Mouse (Mus musculus) cerebellum, adult 18-20 months (tissue): ENCODE results near the gene Wasf2.

ENCODE experiments used
- DNase-seq, 2 experiments: peaks; one replicate each; pipeline ENCODE4 v3.0.0; 2021

The Wasf2 gene

GRCm38 (mm10) chr4:133176761-133177403 is 46.6 kb downstream of the Wasf2 start:
- DNase-seq: no peak

- DNase-seq: no peak
Measured at GRCm38 (mm10) chr4:133178305-133178704, 48.0 kb downstream of the Wasf2 start.

- DNase-seq: no peak
Measured at GRCm38 (mm10) chr4:133179258-133179657, 49.0 kb downstream of the Wasf2 start.

DNA sequence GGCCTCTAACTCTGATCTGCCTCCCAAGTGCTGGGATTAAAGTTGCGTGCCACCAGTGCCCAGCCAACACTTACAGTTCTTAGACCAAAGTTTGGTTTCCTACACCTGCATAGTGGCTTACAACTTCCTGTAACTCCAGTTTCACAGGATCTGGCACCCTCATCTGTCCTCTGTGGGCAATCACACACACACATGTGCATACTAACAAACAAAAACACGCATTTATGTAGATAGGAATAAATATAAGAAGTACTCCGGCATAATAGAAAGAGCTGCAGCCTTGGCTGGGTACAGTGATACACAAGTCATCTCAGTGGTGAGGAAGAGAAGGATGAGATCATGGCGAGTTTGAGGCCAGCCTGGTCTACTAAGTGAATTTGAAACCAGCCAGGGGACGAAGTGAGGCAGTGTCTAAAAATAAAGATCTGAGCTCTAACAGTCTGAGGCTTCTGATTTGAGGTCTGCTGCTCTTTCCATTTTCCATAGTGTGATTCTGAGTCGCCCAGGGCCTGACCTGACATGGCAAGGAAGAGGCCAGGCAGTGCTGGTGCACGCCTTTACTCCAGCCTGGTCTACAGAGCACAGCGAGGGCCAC is 52.2 kb downstream of the Wasf2 start:
- no peak for DNase-seq

DNA sequence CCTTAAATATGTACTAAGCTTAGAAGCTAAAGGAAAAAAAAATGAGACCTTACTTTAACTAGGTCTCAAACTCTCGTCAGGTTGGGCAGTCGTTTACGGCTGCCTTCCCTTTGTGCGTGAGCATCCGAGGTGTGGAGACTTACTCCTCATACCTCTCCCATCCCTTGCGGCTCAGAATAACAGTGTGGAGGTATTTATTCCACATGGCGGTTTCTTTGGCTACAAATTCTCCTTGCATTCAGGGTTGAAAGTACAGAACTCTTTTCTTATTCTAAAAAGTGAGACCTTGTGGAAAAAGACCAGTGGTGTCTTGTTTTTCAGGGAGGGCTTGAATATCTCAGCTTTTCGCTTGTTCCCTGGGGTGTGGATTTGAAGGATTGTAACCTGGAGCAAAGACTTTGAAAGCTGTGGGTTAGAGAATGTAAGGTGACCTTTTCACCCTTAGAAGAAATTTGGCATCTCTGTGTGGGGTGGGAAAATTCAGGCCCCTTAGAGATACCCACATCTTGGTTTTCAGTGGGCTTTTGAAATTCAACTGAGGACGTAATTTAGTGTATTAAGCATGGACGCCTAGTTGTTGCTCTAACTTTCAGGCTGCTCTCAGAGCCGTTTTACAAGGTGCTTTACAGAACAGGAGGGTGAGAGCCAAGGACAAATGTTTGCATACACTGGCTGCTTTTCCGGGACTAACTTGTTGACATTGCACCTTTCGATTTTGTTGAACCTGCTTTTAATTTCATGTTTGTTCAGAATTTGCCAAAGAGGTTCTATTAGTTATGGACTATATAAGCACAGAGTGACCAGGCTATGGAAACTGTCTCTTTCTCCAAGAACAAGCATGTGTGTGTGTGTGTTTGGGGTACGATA is 54.0 kb downstream of the Wasf2 start:
- no peak for DNase-seq

GRCm38 (mm10) chr4:133184898-133185665 is 54.8 kb downstream of the Wasf2 start:
- no peak for DNase-seq

DNA sequence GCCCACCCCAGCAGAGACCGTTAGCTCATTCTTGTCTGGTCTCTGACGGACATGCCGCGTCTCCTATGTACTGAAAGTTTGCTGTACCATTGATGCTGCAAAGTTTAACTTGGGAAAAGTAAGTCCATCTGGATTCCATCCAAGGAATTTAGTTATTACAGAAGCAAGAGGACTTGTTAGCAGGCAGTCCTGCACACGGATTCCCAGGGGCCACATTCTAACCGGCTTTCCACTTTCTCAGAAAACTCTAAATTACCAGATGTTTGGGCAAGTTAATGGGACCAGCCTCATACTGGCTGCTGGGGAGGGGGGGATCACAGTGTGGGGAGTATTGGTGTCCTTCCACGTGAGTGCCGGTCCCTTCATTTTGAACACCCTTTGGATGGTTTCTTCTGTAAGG is 55.6 kb downstream of the Wasf2 start:
- no peak for DNase-seq

GRCm38 (mm10) chr4:133186856-133187255 is 56.6 kb downstream of the Wasf2 start:
- DNase-seq: no peak

DNA sequence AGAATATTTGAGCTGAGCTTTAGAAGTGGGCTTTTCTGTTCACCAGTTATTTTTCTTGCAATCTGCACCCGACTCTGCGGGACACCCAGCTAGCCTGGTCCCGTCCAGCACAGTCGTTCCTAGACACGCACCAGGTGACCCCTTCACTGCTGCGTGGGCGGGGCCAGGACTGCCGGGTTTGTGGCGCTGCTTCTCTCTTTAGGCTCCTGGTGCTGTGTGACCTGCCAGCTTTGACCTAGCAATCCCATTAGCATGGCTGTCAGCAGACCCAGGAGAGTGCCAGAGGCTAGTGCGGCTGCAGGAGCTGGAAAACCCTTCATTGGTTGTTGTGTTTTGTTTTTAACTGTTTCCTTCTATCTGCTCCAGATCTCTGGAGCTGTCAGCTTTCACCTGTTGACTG is 59.1 kb downstream of the Wasf2 start:
- DNase-seq: no peak

DNA sequence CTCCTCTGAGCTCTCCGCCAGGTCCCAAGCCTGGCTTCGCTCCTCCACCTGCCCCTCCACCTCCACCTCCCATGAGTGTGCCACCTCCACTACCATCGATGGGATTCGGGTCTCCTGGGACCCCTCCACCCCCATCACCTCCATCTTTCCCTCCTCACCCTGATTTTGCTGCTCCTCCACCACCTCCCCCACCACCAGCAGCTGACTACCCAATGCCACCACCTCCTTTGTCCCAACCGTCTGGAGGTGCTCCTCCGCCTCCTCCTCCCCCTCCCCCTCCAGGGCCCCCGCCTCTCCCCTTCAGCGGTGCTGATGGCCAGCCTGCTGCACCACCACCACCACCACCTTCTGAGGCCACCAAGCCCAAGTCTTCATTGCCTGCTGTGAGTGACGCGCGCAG is 64.2 kb downstream of the Wasf2 start:
- DNase-seq: no peak

DNA sequence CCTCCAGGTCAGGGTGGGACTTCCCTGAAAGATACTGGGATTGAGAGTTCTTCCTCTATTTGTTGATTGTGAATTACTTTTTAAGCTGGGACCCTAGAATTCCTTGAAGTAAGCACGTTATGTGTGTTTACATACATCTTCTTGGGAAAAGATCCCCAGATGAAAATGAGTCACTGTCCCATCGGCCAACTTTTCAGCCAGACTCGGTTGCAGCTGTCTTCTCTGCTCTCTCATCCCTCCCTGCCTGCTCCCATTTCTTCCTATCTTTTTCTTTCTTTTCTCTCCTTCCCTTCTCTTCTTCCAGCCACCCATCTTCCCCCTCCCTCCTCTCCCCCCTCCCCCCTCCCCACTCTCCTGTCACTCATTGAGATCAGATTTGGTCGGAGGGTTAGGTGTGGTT is 64.7 kb downstream of the Wasf2 start:
- no peak for DNase-seq

DNA sequence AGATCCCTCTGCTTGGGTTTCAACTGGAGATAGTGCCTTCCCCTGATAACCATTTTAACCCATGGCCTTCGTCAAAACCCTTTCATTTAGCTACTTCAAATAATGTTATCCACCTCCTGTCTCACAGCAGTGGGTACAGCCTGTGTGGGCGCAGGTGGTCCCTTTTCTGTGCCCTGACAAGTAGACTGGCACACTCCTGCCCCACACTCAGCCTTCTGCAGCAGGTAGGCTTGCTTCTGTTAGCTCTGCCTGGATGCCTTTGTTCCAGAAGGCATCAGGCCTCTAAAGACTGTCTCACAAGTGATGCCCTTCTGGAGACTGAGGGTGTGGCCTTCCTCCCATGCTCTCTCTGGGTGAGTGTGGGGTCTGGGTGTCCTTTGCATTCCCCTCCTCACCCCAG is 65.8 kb downstream of the Wasf2 start:
- no peak for DNase-seq

DNA sequence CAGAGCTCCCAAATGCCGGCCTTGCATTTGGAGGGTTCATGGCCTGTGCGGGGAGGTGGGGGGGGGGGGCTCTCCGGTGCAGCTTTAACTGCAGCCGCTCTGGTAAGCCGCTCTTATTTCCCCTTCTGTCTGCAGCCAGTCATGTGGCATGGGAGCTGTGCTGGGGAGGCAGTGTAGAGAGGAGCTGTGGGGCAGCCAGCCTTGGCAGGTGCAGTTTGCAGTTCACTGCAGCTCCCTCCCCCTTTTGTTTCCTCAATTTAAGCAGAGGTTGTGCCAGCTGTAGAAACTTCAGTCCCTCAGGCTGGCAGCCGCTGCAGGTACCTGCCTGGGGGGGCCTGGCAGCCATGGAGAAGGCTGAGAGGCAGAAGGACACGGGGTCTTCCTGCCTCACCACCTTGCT is 66.5 kb downstream of the Wasf2 start:
- DNase-seq: no peak

DNA sequence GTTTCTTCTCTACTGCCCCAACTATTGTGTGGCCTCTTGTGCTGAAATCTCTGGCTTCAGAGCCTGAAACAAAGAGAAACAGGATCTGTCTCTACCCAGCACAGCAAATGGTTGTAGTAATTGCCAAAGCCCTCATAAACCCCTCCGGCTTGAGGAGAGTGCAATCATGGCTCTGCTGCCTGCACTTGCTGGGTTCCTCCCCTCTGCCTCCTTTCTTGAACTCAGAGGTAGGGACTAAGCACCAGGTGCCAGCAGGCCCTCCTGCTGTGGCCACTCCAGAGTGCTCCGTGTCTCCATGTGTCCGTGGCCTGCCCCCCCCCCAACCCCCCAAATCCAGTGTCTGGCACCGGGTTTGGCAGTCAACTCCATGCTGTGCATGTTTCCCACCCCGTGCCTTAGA is 67.0 kb downstream of the Wasf2 start:
- DNase-seq: no peak

GRCm38 (mm10) chr4:133197801-133198286 is 67.5 kb downstream of the Wasf2 start:
- no peak for DNase-seq

GRCm38 (mm10) chr4:133198337-133199180 is 68.3 kb downstream of the Wasf2 start:
- no peak for DNase-seq

DNA sequence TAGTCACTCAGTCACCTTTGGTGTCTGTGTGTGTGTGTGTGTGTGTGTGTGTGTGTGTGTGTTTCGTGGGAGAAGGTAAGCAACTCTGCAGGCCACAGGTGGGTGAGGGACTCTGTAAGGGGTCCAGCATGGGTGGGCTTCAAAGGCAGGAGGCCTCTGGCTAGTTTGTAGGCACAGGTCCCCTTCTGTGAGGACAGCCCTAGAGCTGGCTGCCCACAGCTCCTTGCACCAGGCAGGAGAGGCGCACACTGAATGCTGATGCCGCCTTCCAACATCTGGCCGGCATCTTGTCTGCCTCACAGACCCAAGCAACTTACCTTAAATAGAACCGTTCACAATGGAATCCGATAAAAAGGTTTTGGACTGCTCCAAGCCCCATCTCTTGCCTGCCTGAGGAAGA is 69.4 kb downstream of the Wasf2 start:
- DNase-seq: no peak

- peak; percentile 30 to 39 for DNase-seq
Measured at GRCm38 (mm10) chr4:133200343-133200742, 70.0 kb downstream of the Wasf2 start.

DNA sequence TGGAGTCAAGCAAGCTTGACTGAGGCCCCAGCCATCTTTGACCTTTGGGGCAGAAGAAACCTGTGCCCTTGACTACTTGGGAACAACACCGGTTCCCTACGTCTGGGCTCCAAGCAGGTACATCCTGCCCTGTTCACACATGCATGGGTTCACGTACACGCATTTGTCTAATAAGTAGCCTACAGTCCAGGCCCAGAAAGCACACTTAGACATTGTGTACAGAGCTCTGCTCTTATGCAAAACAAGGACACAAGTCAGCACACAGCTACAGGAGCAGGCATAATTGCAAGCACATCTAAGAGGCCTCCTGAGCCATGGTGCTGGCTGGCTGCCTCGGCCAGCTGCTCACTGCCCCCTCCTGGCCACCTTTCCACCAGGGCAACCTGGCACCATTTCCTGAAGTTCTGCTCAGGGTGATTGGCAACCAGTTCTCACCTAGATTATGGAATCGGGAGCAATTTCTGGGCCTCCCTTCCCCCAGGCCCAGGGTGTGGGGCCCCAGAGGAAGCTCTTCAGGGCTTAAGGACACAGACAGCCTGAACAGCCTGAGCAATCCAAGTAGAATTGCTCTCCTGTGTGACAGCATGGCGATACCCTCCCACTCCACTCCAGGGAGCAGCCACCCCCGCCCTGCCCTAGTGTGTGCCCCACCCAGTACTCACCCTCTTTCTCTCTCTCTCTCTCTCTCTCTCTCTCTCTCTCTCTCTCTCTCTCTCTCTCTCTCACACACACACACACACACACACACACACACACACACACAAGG is 70.9 kb downstream of the Wasf2 start:
- peak; percentile 85 for DNase-seq

- DNase-seq: no peak
Measured at GRCm38 (mm10) chr4:133202254-133202653, 71.9 kb downstream of the Wasf2 start.

DNA sequence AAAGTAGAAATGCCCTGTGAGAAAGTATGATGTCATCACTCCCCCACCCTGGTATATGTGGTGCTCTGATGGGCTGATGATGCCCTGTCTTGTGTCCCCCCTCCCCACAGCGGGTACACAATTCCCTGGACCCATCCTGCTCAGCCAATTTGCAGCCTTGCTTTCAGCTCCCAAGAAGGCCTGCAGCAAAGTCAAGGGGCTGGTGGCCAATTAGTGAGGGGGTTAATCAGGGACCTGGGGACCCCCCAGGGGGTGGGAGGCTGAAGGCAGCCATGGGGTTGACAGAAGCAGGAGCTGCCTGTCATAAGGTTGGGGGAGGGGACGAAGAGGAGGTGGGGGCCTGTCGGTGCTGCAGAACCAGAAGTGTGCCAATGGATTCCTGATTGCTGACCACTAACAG is 73.3 kb downstream of the Wasf2 start:
- DNase-seq: no peak
